Mouse (Mus musculus): ENCODE measurements at regions not wholly inside any gene's neighbourhood (a gene's known extent, or its start where the extent isn't known, plus 50 kb on each side); places are given as distances from the start of the nearest gene placed in this dataset.
"Not testable (repeated sequence)": the region's sequence is repeated elsewhere in the genome, so short reads cannot be mapped to it uniquely, and the experiment has no call there.

DNA sequence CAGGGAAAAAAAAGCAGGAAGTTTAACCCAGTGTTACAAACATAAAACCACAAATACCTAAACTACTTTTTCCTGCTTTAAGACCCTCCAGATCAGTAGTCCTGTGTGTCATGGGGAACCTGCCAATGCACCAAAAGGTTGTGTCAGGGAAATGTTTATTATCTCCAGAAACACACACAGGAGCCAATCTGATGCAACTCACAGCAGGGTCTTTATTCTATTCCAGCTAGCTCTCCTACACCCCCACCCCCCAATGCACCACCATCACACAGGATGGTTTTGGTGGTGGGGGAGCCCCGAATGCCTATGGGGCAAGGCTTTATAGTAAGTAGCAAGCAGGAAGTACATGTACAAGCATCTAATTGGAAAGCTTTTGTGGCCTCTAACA is 85.7 kb upstream of the Smlr1 start:
- Histone ChIP-seq H3K4me2 (ENCODE audit: low read length) (peak overlapping the region; percentile 26; the same call in 1 of the 2 replicates), H3K27ac (ENCODE audit: low read length) (peak overlapping the region; percentile 68), H3K4me1 (ENCODE audit: control insufficient read depth, insufficient read depth, low read length) (peaks cover 13% of the 10 kb centered on the region)
- WGBS: 31% methylated on average over 1 of the region's 1 CpGs
- ATAC-seq: peak; percentile 61; the same call in 1 of the 2 replicates
- H3K4me3 ChIP-seq (ENCODE audit: low read depth, low read length); H3K27me3 ChIP-seq (ENCODE audit: control insufficient read depth, insufficient read depth, low read depth, low read length); H3K36me3 ChIP-seq (ENCODE audit: control insufficient read depth, insufficient read depth, low read length); H3K9ac ChIP-seq (ENCODE audit: low read depth, low read length); H3K9me3 ChIP-seq (replicated peaks; ENCODE audit: control insufficient read depth, low read length, poor library complexity, severe bottlenecking): not testable (repeated sequence)

- 20% methylated on average over 10 of the region's 10 CpGs for WGBS
- Histone ChIP-seq H3K27me3 (ENCODE audit: control insufficient read depth, insufficient read depth, low read depth, low read length) (no peaks in the 10 kb centered on the region), H3K36me3 (ENCODE audit: control insufficient read depth, insufficient read depth, low read length) (no peaks in the 10 kb centered on the region), H3K27ac (ENCODE audit: low read length) (peak overlapping the region; percentile 68), H3K4me1 (ENCODE audit: control insufficient read depth, insufficient read depth, low read length) (peaks cover 13% of the 10 kb centered on the region), H3K9me3 (replicated peaks; ENCODE audit: control insufficient read depth, low read length, poor library complexity, severe bottlenecking) (no peaks in the 10 kb centered on the region), H3K4me3 (ENCODE audit: low read depth, low read length) (no peak overlapping the region), H3K4me2 (ENCODE audit: low read length) (peak overlapping the region; percentile 26; the same call in 1 of the 2 replicates), H3K9ac (ENCODE audit: low read depth, low read length) (no peak overlapping the region)
- peak; percentile 90 for ATAC-seq
These were observed 85.1 kb upstream of the Smlr1 start for GRCm38 (mm10) chr10:25620939-25621746.

GRCm38 (mm10) chr10:25619702-25620101 is 83.6 kb upstream of the Smlr1 start:
- no peak for ATAC-seq
- WGBS: 93% methylated on average over 2 of the region's 2 CpGs
- H3K4me3 ChIP-seq (ENCODE audit: low read depth, low read length): no peak overlapping the region
- H3K4me1 ChIP-seq (ENCODE audit: control insufficient read depth, insufficient read depth, low read length): peaks cover 13% of the 10 kb centered on the region
- H3K9ac ChIP-seq (ENCODE audit: low read depth, low read length): no peak overlapping the region
- H3K9me3 ChIP-seq (replicated peaks; ENCODE audit: control insufficient read depth, low read length, poor library complexity, severe bottlenecking): no peaks in the 10 kb centered on the region; the same call in 1 of the 2 replicates
- no peaks in the 10 kb centered on the region for H3K27me3 ChIP-seq (ENCODE audit: control insufficient read depth, insufficient read depth, low read depth, low read length)
- no peak overlapping the region for H3K27ac ChIP-seq (ENCODE audit: low read length)
- H3K4me2 ChIP-seq (ENCODE audit: low read length): no peak overlapping the region
- H3K36me3 ChIP-seq (ENCODE audit: control insufficient read depth, insufficient read depth, low read length): no peaks in the 10 kb centered on the region

- Histone ChIP-seq H3K4me2 (ENCODE audit: low read length) (no peak overlapping the region), H3K27ac (ENCODE audit: low read length) (no peak overlapping the region), H3K27me3 (ENCODE audit: control insufficient read depth, insufficient read depth, low read depth, low read length) (no peaks in the 10 kb centered on the region), H3K4me3 (ENCODE audit: low read depth, low read length) (no peak overlapping the region), H3K9me3 (replicated peaks; ENCODE audit: control insufficient read depth, low read length, poor library complexity, severe bottlenecking) (no peaks in the 10 kb centered on the region), H3K36me3 (ENCODE audit: control insufficient read depth, insufficient read depth, low read length) (no peaks in the 10 kb centered on the region), H3K4me1 (ENCODE audit: control insufficient read depth, insufficient read depth, low read length) (no peaks in the 10 kb centered on the region), H3K9ac (ENCODE audit: low read depth, low read length) (no peak overlapping the region)
- 100% methylated on average over 2 of the region's 2 CpGs for WGBS
- ATAC-seq: no peak
These were observed 65.4 kb upstream of the Smlr1 start for GRCm38 (mm10) chr10:25601471-25601870.

DNA sequence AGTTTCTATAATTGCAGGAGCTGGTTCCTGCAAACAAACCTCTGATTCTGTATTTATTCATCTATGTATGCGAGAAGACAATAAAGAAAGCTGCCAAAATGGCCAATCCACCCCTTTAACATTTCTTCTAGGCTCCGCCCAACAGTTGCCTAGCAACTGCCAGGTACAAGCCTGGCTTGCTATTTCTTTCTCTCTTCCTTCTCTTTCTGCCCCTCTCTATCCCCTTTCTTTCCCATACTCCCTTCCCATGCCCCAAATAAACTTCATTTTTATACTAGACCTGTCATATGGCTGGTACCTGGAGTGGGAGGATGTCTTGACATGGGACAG is 53.2 kb upstream of the Smlr1 start:
- H3K4me3 ChIP-seq (ENCODE audit: low read depth, low read length): no peak overlapping the region
- no peak overlapping the region for H3K9ac ChIP-seq (ENCODE audit: low read depth, low read length)
- ATAC-seq: no peak
- no peak overlapping the region for H3K4me2 ChIP-seq (ENCODE audit: low read length)
- H3K4me1 ChIP-seq (ENCODE audit: control insufficient read depth, insufficient read depth, low read length): no peaks in the 10 kb centered on the region
- no peaks in the 10 kb centered on the region for H3K9me3 ChIP-seq (replicated peaks; ENCODE audit: control insufficient read depth, low read length, poor library complexity, severe bottlenecking)
- 83% methylated on average over 2 of the region's 2 CpGs for WGBS
- no peaks in the 10 kb centered on the region for H3K27me3 ChIP-seq (ENCODE audit: control insufficient read depth, insufficient read depth, low read depth, low read length)
- H3K36me3 ChIP-seq (ENCODE audit: control insufficient read depth, insufficient read depth, low read length): no peaks in the 10 kb centered on the region
- no peak overlapping the region for H3K27ac ChIP-seq (ENCODE audit: low read length)

DNA sequence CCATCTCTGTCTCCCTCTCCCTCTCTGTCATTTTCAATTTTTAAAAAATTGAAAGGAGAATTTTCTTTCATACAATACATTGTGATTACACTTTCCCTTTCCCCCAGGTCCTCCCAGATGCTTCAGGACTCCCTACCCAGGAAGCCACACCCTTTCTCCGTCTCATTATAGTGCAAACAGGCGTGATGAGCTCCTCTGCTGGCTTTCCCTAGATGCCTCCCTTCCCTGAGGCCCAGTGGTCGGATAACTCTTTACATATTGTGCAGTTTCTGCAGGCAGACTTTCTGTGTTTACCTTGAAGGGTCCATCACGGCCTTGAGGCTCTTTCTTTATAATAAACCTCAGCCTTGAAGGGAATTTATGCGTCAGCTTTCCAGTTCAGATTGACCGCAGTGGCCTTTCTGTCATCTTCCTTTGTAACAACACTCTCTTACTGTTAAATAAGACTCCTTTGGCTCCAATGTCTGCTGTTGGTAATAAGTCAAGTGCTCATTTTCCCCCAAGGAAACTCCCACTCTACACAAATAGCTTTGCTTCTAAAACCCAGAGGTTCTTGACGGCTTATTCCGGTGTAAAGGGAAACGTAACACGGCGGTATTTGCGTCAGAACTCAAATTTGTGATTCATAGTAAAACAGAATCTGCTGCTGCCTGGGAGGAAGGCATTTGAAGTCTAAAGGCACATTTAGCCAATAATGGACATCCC is 52.7 kb upstream of the Smlr1 start:
- ATAC-seq: no peak
- H3K9me3 ChIP-seq (replicated peaks; ENCODE audit: control insufficient read depth, low read length, poor library complexity, severe bottlenecking): no peaks in the 10 kb centered on the region
- H3K9ac ChIP-seq (ENCODE audit: low read depth, low read length): no peak overlapping the region
- no peak overlapping the region for H3K27ac ChIP-seq (ENCODE audit: low read length)
- H3K27me3 ChIP-seq (ENCODE audit: control insufficient read depth, insufficient read depth, low read depth, low read length): no peaks in the 10 kb centered on the region
- WGBS: 66% methylated on average over 12 of the region's 12 CpGs
- H3K4me2 ChIP-seq (ENCODE audit: low read length): no peak overlapping the region
- H3K4me3 ChIP-seq (ENCODE audit: low read depth, low read length): no peak overlapping the region
- no peaks in the 10 kb centered on the region for H3K36me3 ChIP-seq (ENCODE audit: control insufficient read depth, insufficient read depth, low read length)
- no peaks in the 10 kb centered on the region for H3K4me1 ChIP-seq (ENCODE audit: control insufficient read depth, insufficient read depth, low read length)

Data from midbrain, embryonic 16.5 days (tissue).